Mouse (Mus musculus) MEL (cell line): ENCODE measurements around the gene Ptprn2.

Source experiments
- CTCF ChIP-seq, 3 experiments: IDR thresholded peaks in 2 of 3; conservative IDR thresholded peaks in 1 of 3; 2 replicates each; pipeline ENCODE4 v1.5.1; 2011 to 2012; ENCODE audit warnings: low read length in 3 of 3, low read depth in 2 of 3, mild to moderate bottlenecking in 2 of 3, improper control_type of control experiment in 1 of 3, inconsistent platforms in 1 of 3, mixed read lengths in 1 of 3, moderate library complexity in 1 of 3; ENCODE audit not compliant: control insufficient read depth in 1 of 3, insufficient read depth in 1 of 3, poor library complexity in 1 of 3, severe bottlenecking in 1 of 3
- POLR2AphosphoS2 ChIP-seq: IDR thresholded peaks from 2 replicates; pipeline ENCODE4 v1.6.1; 2011; ENCODE audit warnings: low read length, improper control_type of control experiment
- ZKSCAN1 ChIP-seq: IDR thresholded peaks from 2 replicates; pipeline ENCODE4 v1.6.1; 2012; ENCODE audit warnings: low read depth, mild to moderate bottlenecking, inconsistent platforms, low read length, improper control_type of control experiment, moderate library complexity

DNA sequence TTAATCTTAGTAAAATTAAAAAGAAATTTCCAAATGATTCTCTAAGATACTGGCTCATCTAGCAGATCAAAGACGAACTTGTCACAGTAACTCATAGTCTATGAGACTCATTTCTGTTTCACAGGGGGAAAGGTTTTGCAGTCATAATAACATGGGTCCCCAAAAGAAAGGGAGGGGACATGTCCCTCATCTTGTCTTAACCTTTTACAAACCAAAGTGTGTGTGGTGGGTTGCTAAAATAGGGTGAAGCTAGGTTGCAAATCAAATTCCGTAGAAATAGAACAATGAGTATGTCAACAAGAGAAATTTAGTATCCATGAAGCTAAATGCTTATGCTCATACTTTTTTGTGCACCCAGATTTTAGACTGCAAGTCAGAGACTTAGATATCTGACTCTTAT is 671.7 kb downstream of the Ptprn2 start:
- TF ChIP-seq POLR2AphosphoS2, result no peak
- no peak for TF ChIP-seq ZKSCAN1
- TF ChIP-seq CTCF (IDR thresholded peaks at IDR 0.05 in 2 of 3, conservative IDR thresholded peaks at IDR 0.05 in 1 of 3; ENCODE audit: control insufficient read depth in 1 of 3, insufficient read depth in 1 of 3, low read depth in 2 of 3, low read length in 3 of 3, poor library complexity in 1 of 3, severe bottlenecking in 1 of 3), result no peak
